ENCODE assay signal across 13 mouse cellular contexts in genomic region chr12:119241071-119241470, GRCm38 (mm10).
"Had no signal": no experiment of that assay in that cellular context is flagged by ENCODE, and none has a peak within 500 bp of the region (broad histone marks: within the 10 kb centered on the region; RNA-seq: fewer than 3 reads in every experiment).

No protein-coding gene starts in this region.

- DNase-seq: kidney, adult 8-10 months; kidney, postnatal 25 days; lung, adult 2 months; lung, postnatal 36 days; right cerebral cortex, adult 18-20 months; right cerebral cortex, postnatal 25 days; thymus, postnatal 36 days had no signal

- H3K4me2 ChIP-seq: liver, embryonic 11.5 days; liver, embryonic 15.5 days; neural tube, embryonic 12.5 days had no signal

- ATAC-seq: lung, postnatal 0 days had no signal

- H3K4me3 ChIP-seq: left cerebral cortex, adult 2 months; limb, embryonic 10.5 days; liver, embryonic 15.5 days; neural tube, embryonic 12.5 days had no signal

- H3K36me3 ChIP-seq: limb, embryonic 10.5 days; liver, embryonic 15.5 days; neural tube, embryonic 12.5 days had no signal

- H3K27ac ChIP-seq: left cerebral cortex, adult 2 months; limb, embryonic 10.5 days; liver, embryonic 15.5 days; neural tube, embryonic 12.5 days had no signal

- H3K9ac ChIP-seq: liver, embryonic 15.5 days; neural tube, embryonic 12.5 days had no signal

- H3K27me3 ChIP-seq: neural tube, embryonic 12.5 days had no signal

- H3K9me3 ChIP-seq: limb, embryonic 10.5 days; liver, embryonic 15.5 days; neural tube, embryonic 12.5 days had no signal
